Mouse (Mus musculus) midbrain, postnatal 0 days (tissue): ENCODE data around the gene Igfbp2. TPM values are rescaled to one million over a fixed set of nuclear protein-coding genes. Genes with fewer than 3 reads are reported as not detected.

Source experiments
- ATAC-seq: fragments of 200-750 bp; cut with Nextera tagmentation; 2 replicates; pipeline ENCODE4 v1.8.0; 2017; ENCODE audit warnings: moderate number of reproducible peaks, mild to moderate bottlenecking, moderate TSS enrichment, moderate library complexity; ENCODE audit not compliant: low FRiP score
- DNase-seq: peaks from one replicate; pipeline ENCODE4 v3.0.0-alpha.2; 2015; ENCODE audit warnings: low spot score
- H3K27ac ChIP-seq: fragments of 300-500 bp; sonication (generic); 2 replicates; pipeline ENCODE4 v1.5.1; 2014; ENCODE audit warnings: low read depth, mild to moderate bottlenecking, low read length, mixed read lengths
- H3K27me3 ChIP-seq: fragments of 300-500 bp; sonication (generic); 2 replicates; pipeline ENCODE4 v1.6.1; 2014; ENCODE audit warnings: low read length, control low read depth, mixed read lengths; ENCODE audit not compliant: insufficient read depth
- H3K36me3 ChIP-seq: fragments of 300-500 bp; sonication (generic); 2 replicates; pipeline ENCODE4 v1.6.1; 2014; ENCODE audit warnings: low read length, control low read depth, mixed read lengths; ENCODE audit not compliant: insufficient read depth
- H3K4me1 ChIP-seq: fragments of 300-500 bp; sonication (generic); 2 replicates; pipeline ENCODE4 v1.6.1; 2014; ENCODE audit warnings: mild to moderate bottlenecking, control low read depth, antibody characterized with exemption, low read length, mixed read lengths; ENCODE audit not compliant: insufficient read depth
- H3K4me2 ChIP-seq: fragments of 300-500 bp; sonication (generic); 2 replicates; pipeline ENCODE4 v1.6.1; 2014; ENCODE audit warnings: low read depth, mild to moderate bottlenecking, low read length, mixed read lengths; ENCODE audit not compliant: poor library complexity, severe bottlenecking
- H3K4me3 ChIP-seq: fragments of 300-500 bp; sonication (generic); 2 replicates; pipeline ENCODE4 v1.5.1; 2014; ENCODE audit warnings: low read depth, mild to moderate bottlenecking, low read length, moderate library complexity
- H3K9ac ChIP-seq: fragments of 300-500 bp; sonication (generic); replicated peaks from 2 replicates; pipeline ENCODE4 v1.6.1; 2014; ENCODE audit warnings: mild to moderate bottlenecking, low read length, moderate library complexity, mixed read lengths; ENCODE audit not compliant: poor library complexity, severe bottlenecking
- H3K9me3 ChIP-seq: fragments of 300-500 bp; sonication (generic); 2 replicates; pipeline ENCODE4 v1.6.1; 2016; ENCODE audit warnings: low read length, control low read depth
- CTCF ChIP-seq: IDR thresholded peaks from 2 replicates; pipeline ENCODE4 v1.5.1; 2016; ENCODE audit warnings: antibody characterized with exemption, mild to moderate bottlenecking
- WGBS: fragments of 180-500 bp; shearing (Covaris S2); extraction: QIAGEN DNeasy Blood & Tissue Kit; methylation state at CpG from one replicate; pipeline ENCODE4 v1.1.7; 2014; 5-methylcytosine and 5-hydroxymethylcytosine counted together
- polyA plus RNA-seq: library from polyadenylated mRNA; unstranded; fragments of >200 nt; fragmentation: Nextera tagmentation; extraction: Ambion mirVana; gene quantifications from 2 replicates; pipeline ENCODE4 v1.2.1, GENCODE M21; 2015
- total RNA-seq: library from RNA; depleted of rRNA; stranded (reverse); fragments of >200 nt; gene quantifications from 2 replicates; pipeline ENCODE4 v1.2.3, GENCODE M21; 2014

Igfbp2 gene
- total and polyA plus RNA-seq, 2 experiments from 2014 or later = 272 to 450 TPM

DNA sequence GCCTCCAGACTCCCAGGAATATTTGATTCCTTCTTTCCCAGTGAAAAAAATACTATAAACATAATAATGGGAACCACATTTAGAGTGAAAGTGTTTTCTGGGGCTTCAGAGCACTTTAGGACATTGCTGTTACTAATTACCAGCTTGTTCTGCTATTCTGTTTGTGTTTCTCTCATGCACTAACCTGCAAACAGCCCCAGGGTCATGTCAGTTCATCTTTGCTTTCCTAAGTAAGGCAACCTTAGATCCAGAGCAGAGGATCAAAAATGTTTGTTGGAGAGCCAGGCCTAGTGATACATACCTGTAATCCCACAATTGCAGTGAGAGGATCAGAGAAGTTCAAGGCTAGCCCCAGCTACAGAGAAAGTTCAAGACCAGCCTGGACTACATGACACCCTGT, 32.6 kb upstream of the Igfbp2 start:
- Histone ChIP-seq H3K27me3 (no peaks in the 10 kb centered on the region), H3K4me2 (no peak overlapping the region), H3K9ac (no peak overlapping the region), H3K9me3 (no peaks in the 10 kb centered on the region), H3K4me1 (no peaks in the 10 kb centered on the region), H3K27ac (no peak overlapping the region), H3K36me3 (no peaks in the 10 kb centered on the region), H3K4me3 (no peak overlapping the region)
- DNase-seq (no peak), ATAC-seq (no peak)
- TF ChIP-seq CTCF = no peak

GRCm38 (mm10) chr1:72792262-72792661, 32.0 kb upstream of the Igfbp2 start:
- H3K27ac ChIP-seq = no peak overlapping the region
- DNase-seq = no peak
- H3K4me1 ChIP-seq = no peaks in the 10 kb centered on the region
- H3K9ac ChIP-seq = no peak overlapping the region
- no peak for TF ChIP-seq CTCF
- no peak overlapping the region for H3K4me2 ChIP-seq
- no peak for ATAC-seq
- no peaks in the 10 kb centered on the region for H3K27me3 ChIP-seq
- whole genome bisulfite sequencing = 27% methylated on average over 1 of the region's 1 CpGs
- no peak overlapping the region for H3K4me3 ChIP-seq
- no peaks in the 10 kb centered on the region for H3K9me3 ChIP-seq
- H3K36me3 ChIP-seq = no peaks in the 10 kb centered on the region

DNA sequence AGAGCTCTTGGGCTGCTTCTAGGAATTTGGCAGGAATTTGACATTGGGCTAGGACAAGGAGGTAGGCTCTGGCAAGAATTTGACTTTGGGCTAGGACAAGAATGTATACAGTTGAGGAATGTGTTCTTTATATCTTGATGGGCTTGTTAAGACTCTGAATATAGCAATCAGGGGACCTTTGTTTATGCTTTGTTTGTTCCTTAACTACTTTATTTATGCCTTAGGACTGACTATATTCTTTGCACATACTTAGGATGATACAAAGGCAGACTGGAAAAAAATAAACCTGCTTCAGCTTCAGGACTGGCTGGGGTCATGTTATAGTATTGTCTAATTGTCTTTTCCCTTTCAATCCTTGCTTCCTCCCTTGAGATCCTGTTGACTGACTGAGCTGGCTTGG, 31.1 kb upstream of the Igfbp2 start:
- no peak for DNase-seq

GRCm38 (mm10) chr1:72796128-72796527, 28.2 kb upstream of the Igfbp2 start:
- ATAC-seq (no peak), DNase-seq (no peak)
- TF ChIP-seq CTCF = no peak
- Histone ChIP-seq H3K4me1 (no peaks in the 10 kb centered on the region), H3K27me3 (no peaks in the 10 kb centered on the region), H3K36me3 (no peaks in the 10 kb centered on the region), H3K9ac (no peak overlapping the region), H3K4me2 (no peak overlapping the region), H3K9me3 (no peaks in the 10 kb centered on the region), H3K4me3 (no peak overlapping the region), H3K27ac (no peak overlapping the region)
- 95% methylated on average over 2 of the region's 2 CpGs for WGBS

More for the DNA sequence above, 31.1 kb upstream of the Igfbp2 start:
- no peak overlapping the region for H3K4me2 ChIP-seq
- H3K4me3 ChIP-seq = no peak overlapping the region
- ATAC-seq = no peak
- H3K27ac ChIP-seq = no peak overlapping the region
- no peaks in the 10 kb centered on the region for H3K27me3 ChIP-seq
- no peaks in the 10 kb centered on the region for H3K4me1 ChIP-seq
- H3K9ac ChIP-seq = no peak overlapping the region
- no peak for TF ChIP-seq CTCF
- no peaks in the 10 kb centered on the region for H3K9me3 ChIP-seq
- H3K36me3 ChIP-seq = no peaks in the 10 kb centered on the region

DNA sequence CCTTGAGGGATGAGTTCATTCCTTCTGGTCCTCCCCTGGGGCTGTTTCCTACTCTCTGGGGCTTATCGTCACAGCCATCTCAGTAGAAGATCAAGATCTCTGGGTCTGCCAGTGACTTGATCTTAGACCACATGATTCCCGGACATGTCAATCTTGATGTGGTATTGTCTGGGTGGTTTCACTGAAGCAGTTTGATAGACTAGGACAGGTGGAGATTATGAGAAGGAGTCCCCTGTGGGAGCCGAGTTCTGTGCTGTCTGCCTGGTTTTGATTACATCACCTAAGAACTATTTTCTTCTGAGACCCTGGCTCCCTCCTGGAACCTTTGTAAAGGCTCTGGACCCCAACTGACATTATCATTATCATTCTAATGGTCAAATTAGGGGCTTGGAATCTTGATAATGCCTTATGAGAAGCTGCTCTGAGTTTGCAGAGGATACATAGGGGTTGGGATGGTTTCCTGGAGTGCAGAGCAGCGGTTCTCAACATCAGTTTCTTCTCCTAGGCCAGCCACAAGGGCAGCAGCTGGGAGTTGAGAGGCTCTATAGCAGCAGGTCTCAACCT, 27.1 kb upstream of the Igfbp2 start:
- 70% methylated on average over 4 of the region's 4 CpGs for WGBS
- TF ChIP-seq CTCF = no peak
- Histone ChIP-seq H3K27me3 (no peaks in the 10 kb centered on the region), H3K36me3 (no peaks in the 10 kb centered on the region), H3K27ac (no peak overlapping the region), H3K9ac (no peak overlapping the region), H3K4me3 (no peak overlapping the region), H3K4me2 (no peak overlapping the region), H3K4me1 (no peaks in the 10 kb centered on the region), H3K9me3 (no peaks in the 10 kb centered on the region)
- no peak for ATAC-seq
- DNase-seq = no peak

DNA sequence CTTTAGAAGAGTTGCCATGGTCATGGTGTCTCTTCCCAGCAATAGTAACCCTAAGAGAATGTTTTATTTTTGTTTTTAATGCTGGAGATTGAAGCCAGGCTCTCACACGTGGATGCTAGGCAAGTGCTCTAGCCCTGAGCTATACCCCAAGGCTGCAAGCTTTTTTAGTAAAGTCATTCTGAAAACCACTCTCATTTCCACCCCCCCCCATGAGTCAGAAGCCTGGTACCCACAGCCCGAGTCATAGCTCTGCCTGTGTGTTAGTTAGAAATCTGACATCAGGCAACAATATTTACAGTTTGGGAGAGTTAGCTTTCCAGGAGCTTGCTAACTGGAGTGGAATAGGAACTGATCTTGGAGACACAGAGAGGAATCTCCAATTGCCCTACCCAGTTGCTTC, 25.9 kb upstream of the Igfbp2 start:
- Histone ChIP-seq H3K9ac (no peak overlapping the region), H3K4me1 (no peaks in the 10 kb centered on the region), H3K27ac (no peak overlapping the region), H3K4me2 (no peak overlapping the region), H3K9me3 (no peaks in the 10 kb centered on the region), H3K27me3 (no peaks in the 10 kb centered on the region), H3K36me3 (no peaks in the 10 kb centered on the region), H3K4me3 (no peak overlapping the region)
- 79% methylated on average over 2 of the region's 2 CpGs for WGBS
- TF ChIP-seq CTCF = no peak
- no peak for DNase-seq
- ATAC-seq = no peak
